Mouse (Mus musculus): Measurements from ENCODE around the gene Podxl. TPM values are rescaled to one million over a fixed set of nuclear protein-coding genes. Genes with fewer than 3 reads are reported as not detected.

Podxl gene
- polyA plus RNA-seq, 1 experiment from 2014 or later, result 11.4 TPM

- Histone ChIP-seq H3K36me3 (ENCODE audit: control insufficient read depth, insufficient read depth) (peaks cover 8% of the 10 kb centered on the region), H3K4me2 (ENCODE audit: low read length) (no peak overlapping the region), H3K27ac (ENCODE audit: low read length) (no peak overlapping the region), H3K4me3 (replicated peaks; ENCODE audit: low read length) (no peak overlapping the region), H3K4me1 (replicated peaks; ENCODE audit: control insufficient read depth, insufficient read depth, low read length) (no peaks in the 10 kb centered on the region; the same call in 1 of the 2 replicates), H3K9ac (replicated peaks; ENCODE audit: low read depth, low read length) (no peak overlapping the region), H3K9me3 (ENCODE audit: control insufficient read depth, low read length) (no peaks in the 10 kb centered on the region), H3K27me3 (replicated peaks; ENCODE audit: control insufficient read depth, insufficient read depth, low read length) (no peaks in the 10 kb centered on the region)
- ATAC-seq, result no peak
- 79% methylated on average over 10 of the region's 10 CpGs for WGBS
These were observed 63.9 kb downstream of the Podxl start for GRCm38 (mm10) chr6:31499836-31500235.

GRCm38 (mm10) chr6:31496227-31496626 lies 67.6 kb downstream of the Podxl start:
- H3K9me3 ChIP-seq (ENCODE audit: control insufficient read depth, low read length), result no peaks in the 10 kb centered on the region
- 63% methylated on average over 2 of the region's 2 CpGs for WGBS
- no peak overlapping the region for H3K9ac ChIP-seq (replicated peaks; ENCODE audit: low read depth, low read length)
- H3K27ac ChIP-seq (ENCODE audit: low read length), result no peak overlapping the region
- peaks cover 5% of the 10 kb centered on the region for H3K36me3 ChIP-seq (ENCODE audit: control insufficient read depth, insufficient read depth)
- H3K4me1 ChIP-seq (replicated peaks; ENCODE audit: control insufficient read depth, insufficient read depth, low read length), result no peaks in the 10 kb centered on the region; the same call in 1 of the 2 replicates
- no peak overlapping the region for H3K4me3 ChIP-seq (replicated peaks; ENCODE audit: low read length)
- H3K4me2 ChIP-seq (ENCODE audit: low read length), result no peak overlapping the region
- H3K27me3 ChIP-seq (replicated peaks; ENCODE audit: control insufficient read depth, insufficient read depth, low read length), result no peaks in the 10 kb centered on the region
- ATAC-seq, result no peak

- Histone ChIP-seq H3K9me3 (ENCODE audit: control insufficient read depth, low read length) (no peaks in the 10 kb centered on the region), H3K36me3 (ENCODE audit: control insufficient read depth, insufficient read depth) (peaks cover 5% of the 10 kb centered on the region), H3K4me1 (replicated peaks; ENCODE audit: control insufficient read depth, insufficient read depth, low read length) (no peaks in the 10 kb centered on the region), H3K27ac (ENCODE audit: low read length) (no peak overlapping the region), H3K27me3 (replicated peaks; ENCODE audit: control insufficient read depth, insufficient read depth, low read length) (no peaks in the 10 kb centered on the region), H3K9ac (replicated peaks; ENCODE audit: low read depth, low read length) (no peak overlapping the region), H3K4me2 (ENCODE audit: low read length) (no peak overlapping the region), H3K4me3 (replicated peaks; ENCODE audit: low read length) (no peak overlapping the region)
- ATAC-seq, result no peak
- 71% methylated on average over 2 of the region's 2 CpGs for WGBS
These were observed 68.6 kb downstream of the Podxl start for GRCm38 (mm10) chr6:31495122-31495731.

GRCm38 (mm10) chr6:31489950-31490349 lies 73.8 kb downstream of the Podxl start:
- no peaks in the 10 kb centered on the region for H3K27me3 ChIP-seq (replicated peaks; ENCODE audit: control insufficient read depth, insufficient read depth, low read length)
- H3K4me3 ChIP-seq (replicated peaks; ENCODE audit: low read length), result no peak overlapping the region
- H3K27ac ChIP-seq (ENCODE audit: low read length), result no peak overlapping the region
- H3K4me2 ChIP-seq (ENCODE audit: low read length), result no peak overlapping the region
- no peaks in the 10 kb centered on the region for H3K9me3 ChIP-seq (ENCODE audit: control insufficient read depth, low read length)
- H3K36me3 ChIP-seq (ENCODE audit: control insufficient read depth, insufficient read depth), result peaks cover 2% of the 10 kb centered on the region
- 89% methylated on average over 7 of the region's 7 CpGs for WGBS
- no peak for ATAC-seq
- H3K9ac ChIP-seq (replicated peaks; ENCODE audit: low read depth, low read length), result no peak overlapping the region
- no peaks in the 10 kb centered on the region for H3K4me1 ChIP-seq (replicated peaks; ENCODE audit: control insufficient read depth, insufficient read depth, low read length)

GRCm38 (mm10) chr6:31486601-31487000 lies 77.2 kb downstream of the Podxl start:
- ATAC-seq, result no peak
- Histone ChIP-seq H3K4me3 (replicated peaks; ENCODE audit: low read length) (no peak overlapping the region), H3K27me3 (replicated peaks; ENCODE audit: control insufficient read depth, insufficient read depth, low read length) (no peaks in the 10 kb centered on the region), H3K4me1 (replicated peaks; ENCODE audit: control insufficient read depth, insufficient read depth, low read length) (no peaks in the 10 kb centered on the region), H3K9ac (replicated peaks; ENCODE audit: low read depth, low read length) (no peak overlapping the region), H3K4me2 (ENCODE audit: low read length) (no peak overlapping the region), H3K9me3 (ENCODE audit: control insufficient read depth, low read length) (no peaks in the 10 kb centered on the region), H3K36me3 (ENCODE audit: control insufficient read depth, insufficient read depth) (no peaks in the 10 kb centered on the region; the same call in none of the 2 replicates), H3K27ac (ENCODE audit: low read length) (no peak overlapping the region)
- 94% methylated on average over 2 of the region's 2 CpGs for WGBS

- no peak for ATAC-seq
- Histone ChIP-seq H3K4me3 (replicated peaks; ENCODE audit: low read length) (no peak overlapping the region), H3K4me1 (replicated peaks; ENCODE audit: control insufficient read depth, insufficient read depth, low read length) (no peaks in the 10 kb centered on the region), H3K4me2 (ENCODE audit: low read length) (no peak overlapping the region), H3K27ac (ENCODE audit: low read length) (no peak overlapping the region), H3K27me3 (replicated peaks; ENCODE audit: control insufficient read depth, insufficient read depth, low read length) (no peaks in the 10 kb centered on the region), H3K9ac (replicated peaks; ENCODE audit: low read depth, low read length) (no peak overlapping the region), H3K36me3 (ENCODE audit: control insufficient read depth, insufficient read depth) (no peaks in the 10 kb centered on the region), H3K9me3 (ENCODE audit: control insufficient read depth, low read length) (no peaks in the 10 kb centered on the region)
- 88% methylated on average over 4 of the region's 4 CpGs for WGBS
These were observed 83.8 kb downstream of the Podxl start for GRCm38 (mm10) chr6:31480008-31480407.

- Histone ChIP-seq H3K27me3 (replicated peaks; ENCODE audit: control insufficient read depth, insufficient read depth, low read length) (no peaks in the 10 kb centered on the region), H3K9ac (replicated peaks; ENCODE audit: low read depth, low read length) (no peak overlapping the region), H3K36me3 (ENCODE audit: control insufficient read depth, insufficient read depth) (no peaks in the 10 kb centered on the region), H3K27ac (ENCODE audit: low read length) (no peak overlapping the region), H3K4me1 (replicated peaks; ENCODE audit: control insufficient read depth, insufficient read depth, low read length) (no peaks in the 10 kb centered on the region), H3K4me3 (replicated peaks; ENCODE audit: low read length) (no peak overlapping the region), H3K4me2 (ENCODE audit: low read length) (no peak overlapping the region), H3K9me3 (ENCODE audit: control insufficient read depth, low read length) (no peaks in the 10 kb centered on the region)
- 68% methylated on average over 4 of the region's 4 CpGs for WGBS
- no peak for ATAC-seq
These were observed 85.6 kb downstream of the Podxl start for GRCm38 (mm10) chr6:31478221-31478620.

Other genes with a start within 250 kb of the Podxl start
- gene Mkln1, start 165.2 kb downstream of the Podxl start, polyA plus RNA-seq (2015; fragmentation: Nextera tagmentation; extraction: Ambion mirVana), result 159 and 177 TPM in 2 replicates

Measured in forebrain, embryonic 16.5 days (tissue).